7 mouse cellular contexts compared by ENCODE assay signal in the genomic region with DNA sequence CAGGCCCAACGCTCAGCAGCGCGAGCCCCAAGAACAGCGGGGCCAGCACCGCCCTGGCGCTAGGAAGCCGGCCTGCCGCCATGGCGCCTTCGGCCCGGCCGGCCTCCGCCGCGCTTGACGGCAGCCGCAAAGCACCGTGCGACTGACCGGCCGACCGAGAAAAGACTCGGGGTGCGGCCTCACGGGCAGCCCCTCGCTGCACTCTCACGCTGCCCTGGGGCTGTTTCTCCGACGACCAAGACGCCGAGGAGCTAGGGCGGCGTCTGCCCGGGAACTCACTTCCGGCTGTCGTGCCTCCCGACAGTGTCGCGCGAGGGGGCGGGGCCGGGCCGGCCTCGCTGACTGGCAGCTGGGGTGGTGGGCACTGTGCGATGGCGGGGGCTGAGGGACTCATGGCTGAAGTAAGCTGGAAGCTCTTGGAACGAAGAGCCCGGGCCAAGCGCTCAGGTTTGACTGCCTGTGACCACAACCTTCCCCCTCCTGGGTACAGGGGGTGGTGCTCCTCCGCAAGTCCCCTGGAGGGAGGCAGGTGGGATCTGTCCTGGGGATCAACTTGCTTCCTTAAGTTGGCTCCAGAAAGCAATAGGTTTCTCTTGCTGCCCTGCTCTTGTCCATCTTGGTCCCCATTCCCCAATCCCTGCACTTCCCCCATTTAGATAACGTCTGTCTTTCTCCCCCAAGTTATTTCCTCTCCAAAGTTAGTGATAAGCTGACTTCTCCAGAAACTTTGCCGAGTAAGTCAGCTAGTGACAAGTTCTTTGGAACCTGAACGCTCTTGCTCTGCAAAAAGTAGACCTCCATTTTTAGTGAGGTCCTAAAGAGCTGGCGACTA. TPM values are rescaled to one million over a fixed set of nuclear protein-coding genes. Genes with fewer than 3 reads are reported as not detected.
A peak's percentile ranks its signal among the peaks of the same experiment; 100 is the strongest.
DNase-seq lines count a peak whose midpoint lies in the region; ATAC-seq lines count a peak whose summit lies in the region.

A gene (minus strand): TSS at position 265 of the 832 bp plus-strand sequence.
A gene (plus strand): TSS at position 303 of the 832 bp plus-strand sequence.

- no peaks in the 10 kb centered on the region for H3K9me3 ChIP-seq in intestine, embryonic 16.5 days (ENCODE audit: control insufficient read depth, low read length)
- H3K9me3 ChIP-seq in midbrain, embryonic 11.5 days (ENCODE audit: control insufficient read depth, low read length) = no peaks in the 10 kb centered on the region

- H3K4me2 ChIP-seq in intestine, embryonic 16.5 days (ENCODE audit: low read depth, low read length) = peak within 1 kb of the TSS; percentile 86
- H3K4me2 ChIP-seq in midbrain, embryonic 11.5 days = peak within 1 kb of the TSS; percentile 88

- ATAC-seq in intestine, embryonic 16.5 days = peak; percentile 96
- peak; percentile 98 for ATAC-seq in midbrain, embryonic 11.5 days (ENCODE audit: low FRiP score)

- peak; percentile 96 for DNase-seq in adrenal gland, adult 2 months
- peak; percentile 85 for DNase-seq in embryo, embryonic 11.5 days (ENCODE audit: low read depth, low spot score)
- DNase-seq in gastrocnemius, postnatal 4 days (ENCODE audit: low spot score in 2 of 2) = peak; percentile 88 to 93
- DNase-seq in left cerebral cortex, postnatal 36 days (ENCODE audit: low spot score in 2 of 2) = peak; percentile 92 to 94
- DNase-seq in midbrain, embryonic 11.5 days (ENCODE audit: low spot score, missing footprints) = peak; percentile 99
- peak; percentile 83 for DNase-seq in skeletal muscle tissue, adult 2 months (ENCODE audit: low read depth, low spot score)

- peak within 1 kb of the TSS; percentile 97 for H3K27ac ChIP-seq in intestine, embryonic 16.5 days (ENCODE audit: low read length)
- H3K27ac ChIP-seq in midbrain, embryonic 11.5 days (ENCODE audit: low read depth, low read length) = peak within 1 kb of the TSS; percentile 95

- no peaks in the 10 kb centered on the region for H3K36me3 ChIP-seq in intestine, embryonic 16.5 days (ENCODE audit: control insufficient read depth, insufficient read depth, low read length)
- H3K36me3 ChIP-seq in midbrain, embryonic 11.5 days (ENCODE audit: control insufficient read depth, insufficient read depth, low read length) = no peaks in the 10 kb centered on the region

- peak within 1 kb of the TSS; percentile 87 for H3K4me3 ChIP-seq in intestine, embryonic 16.5 days (ENCODE audit: low read length)
- peak within 1 kb of the TSS; percentile 89 for H3K4me3 ChIP-seq in midbrain, embryonic 11.5 days (ENCODE audit: low read depth, low read length)

- H3K4me1 ChIP-seq in intestine, embryonic 16.5 days (ENCODE audit: control insufficient read depth, insufficient read depth, low read length) = peaks cover 7% of the 10 kb centered on the region
- H3K4me1 ChIP-seq in midbrain, embryonic 11.5 days (ENCODE audit: control insufficient read depth, insufficient read depth, low read length) = peaks cover 9% of the 10 kb centered on the region

- intact Hi-C loops in left cerebral cortex, postnatal 36 days (cut with DNase I) = no loop called here

- WGBS in intestine, embryonic 16.5 days = under 1% methylated on average over 54 of the region's 54 CpGs
- WGBS in midbrain, embryonic 11.5 days = under 1% methylated on average over 54 of the region's 54 CpGs

- H3K27me3 ChIP-seq in intestine, embryonic 16.5 days (replicated peaks; ENCODE audit: control insufficient read depth, insufficient read depth, low read length) = no peaks in the 10 kb centered on the region
- H3K27me3 ChIP-seq in midbrain, embryonic 11.5 days (ENCODE audit: control insufficient read depth, insufficient read depth, low read length) = no peaks in the 10 kb centered on the region

- H3K9ac ChIP-seq in intestine, embryonic 16.5 days (ENCODE audit: low read depth, low read length) = peak within 1 kb of the TSS; percentile 92
- peak within 1 kb of the TSS; percentile 87 for H3K9ac ChIP-seq in midbrain, embryonic 11.5 days (ENCODE audit: low read length)

RNA-seq across cellular contexts. Expression of the first gene that starts in this region (rescaled TPM):
- 10 to 100 TPM; 74.1 to 78.2 TPM for total RNA-seq in adrenal gland, adult 2 months (2021)
- polyA plus RNA-seq in adrenal gland, adult 2 months (2012; rRNA removed) = 18.0 and 23.1 TPM in 2 replicates
- 10 to 100 TPM; 38.2 to 40.6 TPM for total RNA-seq in gastrocnemius, postnatal 4 days (2021)
- 57.8 and 58.9 TPM in 2 replicates for polyA plus RNA-seq in intestine, embryonic 16.5 days (2015; fragmentation: Nextera tagmentation; extraction: Ambion mirVana)
- 100 to 1,000 TPM; 165 to 176 TPM for total RNA-seq in left cerebral cortex, postnatal 36 days (2021)
- 105 and 118 TPM in 2 replicates for polyA plus RNA-seq in midbrain, embryonic 11.5 days (2014; fragmentation: Nextera tagmentation; extraction: Ambion mirVana)

RNA-seq across cellular contexts. Expression of the second gene that starts in this region (rescaled TPM):
- 10 to 100 TPM; 51.3 to 63.1 TPM for total RNA-seq in adrenal gland, adult 2 months (2021)
- polyA plus RNA-seq in adrenal gland, adult 2 months (2012; rRNA removed) = 2.1 and 3.0 TPM in 2 replicates
- total RNA-seq in gastrocnemius, postnatal 4 days (2021) = 10 to 100 TPM; 80.0 to 84.8 TPM
- 26.3 and 26.4 TPM in 2 replicates for polyA plus RNA-seq in intestine, embryonic 16.5 days (2015; fragmentation: Nextera tagmentation; extraction: Ambion mirVana)
- 10 to 100 TPM; 37.3 to 44.9 TPM for total RNA-seq in left cerebral cortex, postnatal 36 days (2021)
- 45.4 and 49.1 TPM in 2 replicates for polyA plus RNA-seq in midbrain, embryonic 11.5 days (2014; fragmentation: Nextera tagmentation; extraction: Ambion mirVana)

Comparison
In these comparisons a context has a peak if more than half of its experiments do, and no peak if none do; other contexts are left out.
1. Peak in every context shown above with its lines: DNase-seq, ATAC-seq, H3K4me3 ChIP-seq and H3K27ac ChIP-seq.